Mouse (Mus musculus) heart, embryonic 15.5 days (tissue): ENCODE data around the gene Olfr57. TPM values are rescaled to one million over a fixed set of nuclear protein-coding genes. Genes with fewer than 3 reads are reported as not detected.
"Not testable (repeated sequence)": the region's sequence is repeated elsewhere in the genome, so short reads cannot be mapped to it uniquely, and the experiment has no call there.

Experiments
- ATAC-seq: fragments of 200-750 bp; cut with Nextera tagmentation; replicated peaks from 2 replicates; pipeline ENCODE4 v1.8.0; 2017; ENCODE audit warnings: low read depth, moderate TSS enrichment; ENCODE audit not compliant: insufficient number of reproducible peaks, insufficient read depth, low FRiP score
- H3K27ac ChIP-seq: fragments of 300-500 bp; sonication (generic); 2 replicates; pipeline ENCODE4 v1.5.1; 2015; ENCODE audit warnings: mild to moderate bottlenecking, inconsistent platforms
- H3K27me3 ChIP-seq: fragments of 300-500 bp; sonication (generic); 2 replicates; pipeline ENCODE4 v1.6.1; 2015; ENCODE audit warnings: inconsistent platforms
- H3K36me3 ChIP-seq: fragments of 300-500 bp; sonication (generic); 2 replicates; pipeline ENCODE4 v1.6.1; 2015; ENCODE audit warnings: mild to moderate bottlenecking, inconsistent platforms
- H3K4me1 ChIP-seq: fragments of 300-500 bp; sonication (generic); replicated peaks from 2 replicates; pipeline ENCODE4 v1.6.1; 2015; ENCODE audit warnings: inconsistent platforms
- H3K4me2 ChIP-seq: fragments of 300-500 bp; sonication (generic); 2 replicates; pipeline ENCODE4 v1.6.1; 2015; ENCODE audit warnings: inconsistent platforms, mild to moderate bottlenecking, moderate library complexity
- H3K4me3 ChIP-seq: fragments of 300-500 bp; sonication (generic); 2 replicates; pipeline ENCODE4 v1.5.1; 2015; ENCODE audit warnings: mild to moderate bottlenecking, inconsistent platforms
- H3K9ac ChIP-seq: fragments of 300-500 bp; sonication (generic); 2 replicates; pipeline ENCODE4 v1.6.1; 2015; ENCODE audit warnings: mild to moderate bottlenecking, inconsistent platforms
- H3K9me3 ChIP-seq: fragments of 300-500 bp; sonication (generic); replicated peaks from 2 replicates; pipeline ENCODE4 v1.6.1; 2016; ENCODE audit warnings: inconsistent platforms
- WGBS: fragments of 180-500 bp; shearing (Covaris S2); methylation state at CpG from one replicate; pipeline ENCODE4 v1.1.7; 2015; ENCODE audit warnings: mixed read lengths; 5-methylcytosine and 5-hydroxymethylcytosine counted together
- polyA plus RNA-seq: library from polyadenylated mRNA; unstranded; fragments of >200 nt; fragmentation: Nextera tagmentation; extraction: Ambion mirVana; gene quantifications from 2 replicates; pipeline ENCODE4 v1.2.1, GENCODE M21; 2015

Olfr57 gene
- polyA plus RNA-seq, result 0.11 TPM in 1 of 2 replicates, not detected in the other

- ATAC-seq, result no peak
- H3K36me3 ChIP-seq, result no peaks in the 10 kb centered on the region
- H3K27me3 ChIP-seq, result no peaks in the 10 kb centered on the region
- no peak within 1 kb of the TSS for H3K4me3 ChIP-seq
- no peak within 1 kb of the TSS for H3K4me2 ChIP-seq
- no peak within 1 kb of the TSS for H3K9ac ChIP-seq
- no peaks in the 10 kb centered on the region for H3K9me3 ChIP-seq
- no peaks in the 10 kb centered on the region for H3K4me1 ChIP-seq
- H3K27ac ChIP-seq, result no peak within 1 kb of the TSS
These were observed at the start of gene Olfr57 for GRCm38 (mm10) chr10:79028441-79028840. Gene Olfr57 (plus strand): TSS chr10:79028741.

GRCm38 (mm10) chr10:78980750-78981149 is 47.8 kb upstream of the Olfr57 start, which contains the start of gene Olfr1352:
Gene Olfr1352 (plus strand): TSS chr10:78981050.
- Histone ChIP-seq H3K27me3 (no peaks in the 10 kb centered on the region), H3K36me3 (no peaks in the 10 kb centered on the region), H3K27ac (no peak within 1 kb of the TSS), H3K9ac (no peak within 1 kb of the TSS), H3K4me3 (no peak within 1 kb of the TSS), H3K4me1 (no peaks in the 10 kb centered on the region), H3K9me3 (no peaks in the 10 kb centered on the region), H3K4me2 (no peak within 1 kb of the TSS)
- ATAC-seq, result no peak

- Histone ChIP-seq H3K9ac (no peak within 1 kb of the TSS), H3K27ac (no peak within 1 kb of the TSS), H3K36me3 (no peaks in the 10 kb centered on the region), H3K4me3 (no peak within 1 kb of the TSS), H3K27me3 (no peaks in the 10 kb centered on the region), H3K4me2 (no peak within 1 kb of the TSS), H3K9me3 (no peaks in the 10 kb centered on the region), H3K4me1 (no peaks in the 10 kb centered on the region)
- 60% methylated on average over 1 of the region's 1 CpGs for WGBS
- ATAC-seq, result no peak
These were observed 16.4 kb upstream of the Olfr57 start, which contains the start of gene Olfr1351 for GRCm38 (mm10) chr10:79012172-79012571. Gene Olfr1351 (plus strand): TSS chr10:79012472.

GRCm38 (mm10) chr10:79042457-79042856 is 13.9 kb downstream of the Olfr57 start:
- H3K9me3 ChIP-seq, H3K4me1 ChIP-seq, H3K4me3 ChIP-seq, H3K27ac ChIP-seq, H3K36me3 ChIP-seq, ATAC-seq, H3K9ac ChIP-seq, H3K4me2 ChIP-seq, H3K27me3 ChIP-seq: not testable (repeated sequence)
- WGBS, result 72% methylated on average over 2 of the region's 2 CpGs

- not testable (repeated sequence) for H3K9me3 ChIP-seq, H3K4me3 ChIP-seq, ATAC-seq, H3K27ac ChIP-seq, H3K4me2 ChIP-seq, H3K27me3 ChIP-seq, H3K4me1 ChIP-seq, H3K9ac ChIP-seq
- H3K36me3 ChIP-seq, result peaks cover 12% of the 10 kb centered on the region; the same call in 1 of the 2 replicates
- 32% methylated on average over 3 of the region's 3 CpGs for WGBS
These were observed 28.8 kb downstream of the Olfr57 start for GRCm38 (mm10) chr10:79057370-79057769.

Other genes with a start within 250 kb of the Olfr57 start
- 0.47 and 0.76 TPM in 2 replicates for gene Slc1a6, start 248.2 kb upstream of the Olfr57 start, polyA plus RNA-seq
- not detected in 2 replicates for gene Olfr1356, start 176.6 kb upstream of the Olfr57 start, polyA plus RNA-seq
- not detected in 2 replicates for gene Olfr1355, start 153.2 kb upstream of the Olfr57 start, polyA plus RNA-seq
- gene Olfr1354, start 115.6 kb upstream of the Olfr57 start, polyA plus RNA-seq, result not detected in 2 replicates
- not detected in 2 replicates for gene Olfr8, start 78.1 kb upstream of the Olfr57 start, polyA plus RNA-seq
- gene Olfr1353, start 65.4 kb upstream of the Olfr57 start, polyA plus RNA-seq, result not detected in 2 replicates
- not detected in 2 replicates for gene Olfr1352, start 47.7 kb upstream of the Olfr57 start, polyA plus RNA-seq
- not detected in 2 replicates for gene Olfr1351, start 16.3 kb upstream of the Olfr57 start, polyA plus RNA-seq
- gene 2610008E11Rik, start 68.9 kb downstream of the Olfr57 start, polyA plus RNA-seq, result 14.8 and 16.2 TPM in 2 replicates
- gene Vmn2r80, start 120.0 kb downstream of the Olfr57 start, polyA plus RNA-seq, result not detected in 2 replicates
- gene Vmn2r81, start 219.0 kb downstream of the Olfr57 start, polyA plus RNA-seq, result not detected in 2 replicates